In the genomic region with DNA sequence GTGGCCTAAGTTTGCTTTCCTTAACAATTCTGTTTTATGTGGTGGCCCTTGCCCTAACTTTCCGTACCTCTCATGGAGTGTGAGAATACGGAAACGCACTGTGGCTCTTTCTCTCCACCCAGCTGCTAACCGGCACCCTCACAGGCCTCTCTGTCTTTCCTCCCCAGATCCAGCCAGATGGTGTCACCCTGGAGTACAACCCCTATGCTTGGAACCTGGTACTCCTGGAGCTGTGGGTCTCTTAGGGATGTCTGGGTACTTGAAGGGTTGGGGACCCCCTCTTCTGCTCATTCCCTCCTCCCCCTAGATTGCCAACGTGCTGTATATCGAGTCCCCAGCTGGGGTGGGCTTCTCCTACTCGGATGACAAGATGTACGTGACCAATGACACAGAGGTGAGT, we compare ENCODE assay signal across 8 mouse cellular contexts. TPM values are rescaled to one million over a fixed set of nuclear protein-coding genes. Genes with fewer than 3 reads are reported as not detected.
A peak's percentile ranks its signal among the peaks of the same experiment; 100 is the strongest.
DNase-seq lines count a peak whose midpoint lies in the region; ATAC-seq and TF ChIP-seq lines count a peak whose summit lies in the region.

No protein-coding gene starts in this region.

- H3K4me1 ChIP-seq in bone marrow macrophage, adult 2 months (ENCODE audit: control insufficient read depth, insufficient read depth, low read length), result peaks cover 9% of the 10 kb centered on the region
- peaks cover 27% of the 10 kb centered on the region for H3K4me1 ChIP-seq in hindbrain, embryonic 13.5 days (replicated peaks)
- peaks cover 0 to 3% of the 10 kb centered on the region in 2 experiments; a peak in 1 of 4 replicates for H3K4me1 ChIP-seq in liver, embryonic 14.5 days (replicated peaks; ENCODE audit: control insufficient read depth in 2 of 2, insufficient read depth in 2 of 2, low read length in 1 of 2)

- peaks cover 32% of the 10 kb centered on the region for H3K36me3 ChIP-seq in hindbrain, embryonic 13.5 days
- peaks cover 3% of the 10 kb centered on the region; the same call in 1 of the 2 replicates for H3K36me3 ChIP-seq in liver, embryonic 14.5 days (replicated peaks; ENCODE audit: control insufficient read depth, insufficient read depth, low read depth)
- peaks cover 15% of the 10 kb centered on the region for H3K36me3 ChIP-seq in splenic B cell, adult 2 months (ENCODE audit: control insufficient read depth, insufficient read depth, low read length, poor library complexity, severe bottlenecking)

- TF ChIP-seq EP300 in liver, embryonic 14.5 days (IDR thresholded peaks at IDR 0.05; ENCODE audit: low read depth), result no peak

- TF ChIP-seq CTCF in bone marrow macrophage, adult 2 months (IDR thresholded peaks at IDR 0.05; ENCODE audit: low read depth, low read length), result no peak
- peak; percentile 23; the same call in 1 of the 2 replicates for TF ChIP-seq CTCF in liver, embryonic 14.5 days (IDR thresholded peaks at IDR 0.05; ENCODE audit: low read depth)

- 50% methylated on average over 8 of the region's 8 CpGs for WGBS in hindbrain, embryonic 13.5 days
- WGBS in liver, embryonic 14.5 days (ENCODE audit: insufficient replicate concordance), result 39% methylated on average over 8 of the region's 8 CpGs

- 0 out of 2 replicates have a peak, but pooled peaks have one; percentile 23 for TF ChIP-seq POLR2A in bone marrow macrophage, adult 2 months (IDR thresholded peaks at IDR 0.05; ENCODE audit: borderline replicate concordance, low read depth, low read length)

- H3K4me3 ChIP-seq in bone marrow macrophage, adult 2 months (ENCODE audit: insufficient read depth, low read length), result peak overlapping the region; percentile 90
- H3K4me3 ChIP-seq in hindbrain, embryonic 13.5 days, result peak overlapping the region; percentile 69
- H3K4me3 ChIP-seq in liver, embryonic 14.5 days (ENCODE audit: insufficient read depth in 1 of 2, low read depth in 2 of 2, low read length in 2 of 2), result peak overlapping the region; percentile 73 to 83

- no peak for ATAC-seq in hindbrain, embryonic 13.5 days (ENCODE audit: low FRiP score)
- no peak for ATAC-seq in liver, embryonic 14.5 days (ENCODE audit: insufficient read depth)

- peak overlapping the region; percentile 83 for H3K9ac ChIP-seq in hindbrain, embryonic 13.5 days
- peak overlapping the region; percentile 81 for H3K9ac ChIP-seq in liver, embryonic 14.5 days (replicated peaks)

- H3K27me3 ChIP-seq in hindbrain, embryonic 13.5 days, result no peaks in the 10 kb centered on the region
- H3K27me3 ChIP-seq in liver, embryonic 14.5 days (ENCODE audit: control insufficient read depth, insufficient read depth, low read length), result no peaks in the 10 kb centered on the region
- no peaks in the 10 kb centered on the region for H3K27me3 ChIP-seq in splenic B cell, adult 2 months (ENCODE audit: control insufficient read depth, insufficient read depth, low read length, poor library complexity, severe bottlenecking)

- no peaks in the 10 kb centered on the region for H3K9me3 ChIP-seq in hindbrain, embryonic 13.5 days
- H3K9me3 ChIP-seq in liver, embryonic 14.5 days (ENCODE audit: control insufficient read depth, low read length), result no peaks in the 10 kb centered on the region

- peak overlapping the region; percentile 98 for H3K27ac ChIP-seq in bone marrow macrophage, adult 2 months (ENCODE audit: insufficient read depth, low read depth, low read length)
- no peak overlapping the region; the same call in 1 of the 2 replicates for H3K27ac ChIP-seq in hindbrain, embryonic 13.5 days
- no peak overlapping the region for H3K27ac ChIP-seq in liver, embryonic 14.5 days

- DNase-seq in heart, adult 11 months, result peak; percentile 95
- no peak for DNase-seq in heart, postnatal 4 days
- no peak for DNase-seq in liver, embryonic 14.5 days (ENCODE audit: low read depth in 3 of 3, low spot score in 3 of 3)
- DNase-seq in splenic B cell, adult 2 months (ENCODE audit: low read depth, low spot score), result peak; percentile 31
- DNase-seq in testis, postnatal 14 days (ENCODE audit: low spot score), result no peak
- no peak for DNase-seq in right cerebral cortex, postnatal 10 days (ENCODE audit: low spot score in 2 of 2)

- peak overlapping the region; percentile 98 for H3K4me2 ChIP-seq in hindbrain, embryonic 13.5 days
- peak overlapping the region; percentile 100 for H3K4me2 ChIP-seq in liver, embryonic 14.5 days (ENCODE audit: low read depth)

RNA-seq across cellular contexts. Expression of gene Neurl2, which starts 1.3 kb away (rescaled TPM):
- total RNA-seq in heart, postnatal 4 days (2021), result 10 to 100 TPM; 33.3 to 34.0 TPM
- polyA plus RNA-seq in bone marrow macrophage, adult 2 months (2012; ENCODE audit: insufficient read depth, insufficient read length, missing spikeins), result 21.0 and 25.4 TPM in 2 replicates
- polyA plus RNA-seq in hindbrain, embryonic 13.5 days (2015; fragmentation: Nextera tagmentation; extraction: Ambion mirVana), result 5.4 and 5.9 TPM in 2 replicates
- 0.70 and 1.2 TPM in 2 replicates for polyA plus RNA-seq in liver, embryonic 14.5 days (2012; rRNA removed)
- polyA plus RNA-seq in liver, embryonic 14.5 days (2014; fragmentation: Nextera tagmentation; extraction: Ambion mirVana), result 1.0 and 1.5 TPM in 2 replicates

RNA-seq across cellular contexts. Expression of gene Ctsa, which starts 1.9 kb away (rescaled TPM):
- total RNA-seq in heart, postnatal 4 days (2021), result 100 to 1,000 TPM; 101 to 104 TPM
- 632 and 760 TPM in 2 replicates for polyA plus RNA-seq in bone marrow macrophage, adult 2 months (2012; ENCODE audit: insufficient read depth, insufficient read length, missing spikeins)
- 101 and 109 TPM in 2 replicates for polyA plus RNA-seq in hindbrain, embryonic 13.5 days (2015; fragmentation: Nextera tagmentation; extraction: Ambion mirVana)
- 69.5 and 82.7 TPM in 2 replicates for polyA plus RNA-seq in liver, embryonic 14.5 days (2012; rRNA removed)
- polyA plus RNA-seq in liver, embryonic 14.5 days (2014; fragmentation: Nextera tagmentation; extraction: Ambion mirVana), result 59.4 and 60.8 TPM in 2 replicates

RNA-seq across cellular contexts. Expression of gene Spata25, which starts 6.2 kb away (rescaled TPM):
- total RNA-seq in heart, postnatal 4 days (2021), result 1 to 10 TPM in 1 of 2 experiments, under 1 TPM in 1; 0.92 to 1.9 TPM
- polyA plus RNA-seq in bone marrow macrophage, adult 2 months (2012; ENCODE audit: insufficient read depth, insufficient read length, missing spikeins), result 1.4 TPM in 1 of 2 replicates, not detected in the other
- polyA plus RNA-seq in hindbrain, embryonic 13.5 days (2015; fragmentation: Nextera tagmentation; extraction: Ambion mirVana), result not detected in 2 replicates
- polyA plus RNA-seq in liver, embryonic 14.5 days (2012; rRNA removed), result not detected in 2 replicates
- polyA plus RNA-seq in liver, embryonic 14.5 days (2014; fragmentation: Nextera tagmentation; extraction: Ambion mirVana), result not detected in 2 replicates

RNA-seq across cellular contexts. Expression of gene Zswim1, which starts 12.0 kb away (rescaled TPM):
- 1 to 10 TPM; 5.0 to 5.8 TPM for total RNA-seq in heart, postnatal 4 days (2021)
- polyA plus RNA-seq in bone marrow macrophage, adult 2 months (2012; ENCODE audit: insufficient read depth, insufficient read length, missing spikeins), result 5.7 and 5.8 TPM in 2 replicates
- 23.9 and 24.3 TPM in 2 replicates for polyA plus RNA-seq in hindbrain, embryonic 13.5 days (2015; fragmentation: Nextera tagmentation; extraction: Ambion mirVana)
- polyA plus RNA-seq in liver, embryonic 14.5 days (2012; rRNA removed), result 2.0 and 2.6 TPM in 2 replicates
- polyA plus RNA-seq in liver, embryonic 14.5 days (2014; fragmentation: Nextera tagmentation; extraction: Ambion mirVana), result 3.6 and 4.6 TPM in 2 replicates

RNA-seq across cellular contexts. Expression of gene Pltp, which starts 23.0 kb away (rescaled TPM):
- total RNA-seq in heart, postnatal 4 days (2021), result 10 to 100 TPM; 13.2 to 20.5 TPM
- polyA plus RNA-seq in bone marrow macrophage, adult 2 months (2012; ENCODE audit: insufficient read depth, insufficient read length, missing spikeins), result 1,260 and 1,371 TPM in 2 replicates
- polyA plus RNA-seq in hindbrain, embryonic 13.5 days (2015; fragmentation: Nextera tagmentation; extraction: Ambion mirVana), result 123 and 127 TPM in 2 replicates
- 8.4 and 9.6 TPM in 2 replicates for polyA plus RNA-seq in liver, embryonic 14.5 days (2012; rRNA removed)
- polyA plus RNA-seq in liver, embryonic 14.5 days (2014; fragmentation: Nextera tagmentation; extraction: Ambion mirVana), result 7.6 and 10.0 TPM in 2 replicates

Comparison
In these comparisons a context has a peak if more than half of its experiments do, and no peak if none do; other contexts are left out.
1. DNase-seq: peak in heart, adult 11 months (single experiment) and splenic B cell, adult 2 months (single experiment); none in heart, postnatal 4 days (single experiment), liver, embryonic 14.5 days (0 of 3), testis, postnatal 14 days (single experiment) and right cerebral cortex, postnatal 10 days (0 of 2).
2. Peak in every context shown above with its lines, with median percentiles within 50 percentile points of each other: H3K4me3 ChIP-seq.